Mouse (Mus musculus) adrenal gland, postnatal 36 days (tissue): ENCODE data around the gene Rsph3b. TPM values are rescaled to one million over a fixed set of nuclear protein-coding genes. Genes with fewer than 3 reads are reported as not detected.
"Not testable (repeated sequence)": the region's sequence is repeated elsewhere in the genome, so short reads cannot be mapped to it uniquely, and the experiment has no call there.

Experiments used
- DNase-seq, 2 experiments: peaks; one replicate each; pipeline ENCODE4 v3.0.0; 2021; ENCODE audit warnings: mixed read lengths in 1 of 2
- total RNA-seq, 2 experiments: library from RNA; stranded (reverse); gene quantifications; 2 replicates each; pipeline ENCODE4 v1.2.3; 2021

Gene Rsph3b
- total RNA-seq, 2 experiments from 2014 or later, result 38.9 to 47.7 TPM

GRCm38 (mm10) chr17:6959543-6960259 is 11.2 kb upstream of the Rsph3b start:
- not testable (repeated sequence) for DNase-seq

- peak in 1 of 2 experiments; percentile 22 for DNase-seq
Observed at GRCm38 (mm10) chr17:6958881-6959280, 10.4 kb upstream of the Rsph3b start.

GRCm38 (mm10) chr17:6948769-6949228 is 317 bp upstream of the Rsph3b start:
- not testable (repeated sequence) for DNase-seq

- DNase-seq, result not testable (repeated sequence)
Observed at GRCm38 (mm10) chr17:6947637-6947983, 872 bp downstream of the Rsph3b start.

- not testable (repeated sequence) for DNase-seq
Observed at GRCm38 (mm10) chr17:6942560-6942959, 5.9 kb downstream of the Rsph3b start.

GRCm38 (mm10) chr17:6931625-6932024 is 16.9 kb downstream of the Rsph3b start:
- DNase-seq, result not testable (repeated sequence)

- not testable (repeated sequence) for DNase-seq
Observed at GRCm38 (mm10) chr17:6920351-6920894, 28.1 kb downstream of the Rsph3b start.

- not testable (repeated sequence) for DNase-seq
Observed at GRCm38 (mm10) chr17:6919388-6919787, 29.1 kb downstream of the Rsph3b start.

- not testable (repeated sequence) for DNase-seq
Observed at GRCm38 (mm10) chr17:6915282-6915681, 33.2 kb downstream of the Rsph3b start.

GRCm38 (mm10) chr17:6914066-6914465 is 34.4 kb downstream of the Rsph3b start:
- DNase-seq, result not testable (repeated sequence)

- not testable (repeated sequence) for DNase-seq
Observed at GRCm38 (mm10) chr17:6900361-6900760, 48.1 kb downstream of the Rsph3b start.

GRCm38 (mm10) chr17:6897996-6898562 is 50.4 kb downstream of the Rsph3b start:
- not testable (repeated sequence) for DNase-seq

GRCm38 (mm10) chr17:6896756-6897155 is 51.7 kb downstream of the Rsph3b start:
- no peak for DNase-seq

- DNase-seq, result no peak
Observed at GRCm38 (mm10) chr17:6893332-6893731, 55.1 kb downstream of the Rsph3b start.

- DNase-seq, result no peak
Observed at GRCm38 (mm10) chr17:6891966-6892934, 56.2 kb downstream of the Rsph3b start.

- no peak for DNase-seq
Observed at GRCm38 (mm10) chr17:6886445-6886844, 62.0 kb downstream of the Rsph3b start.

GRCm38 (mm10) chr17:6884531-6884930 is 64.0 kb downstream of the Rsph3b start:
- DNase-seq, result no peak

GRCm38 (mm10) chr17:6881306-6881705 is 67.2 kb downstream of the Rsph3b start:
- no peak for DNase-seq

- no peak for DNase-seq
Observed at GRCm38 (mm10) chr17:6871421-6871820, 77.1 kb downstream of the Rsph3b start.

GRCm38 (mm10) chr17:6868810-6869209 is 79.7 kb downstream of the Rsph3b start:
- no peak for DNase-seq

GRCm38 (mm10) chr17:6867740-6868139 is 80.7 kb downstream of the Rsph3b start:
- no peak for DNase-seq

- DNase-seq, result no peak
Observed at GRCm38 (mm10) chr17:6866576-6866975, 81.9 kb downstream of the Rsph3b start.
